Mouse (Mus musculus) thymus, adult 2 months (tissue): Measurements from ENCODE around the gene Cmc1.

Experiments used
- CTCF ChIP-seq: fragments of 200-500 bp; IDR thresholded peaks from 2 replicates; pipeline ENCODE4 v1.5.1; 2012; ENCODE audit warnings: mild to moderate bottlenecking, control low read depth, low read length, moderate library complexity, borderline replicate concordance; ENCODE audit not compliant: control insufficient read depth, poor library complexity, insufficient read depth; ENCODE audit errors: extremely low read depth
- POLR2A ChIP-seq: fragments of 200-500 bp; IDR thresholded peaks from 2 replicates; pipeline ENCODE4 v1.6.1; 2012; ENCODE audit warnings: mild to moderate bottlenecking, low read length, control low read depth, moderate library complexity; ENCODE audit not compliant: control insufficient read depth, poor library complexity, insufficient read depth; ENCODE audit errors: extremely low read depth

- TF ChIP-seq CTCF, result no peak
- TF ChIP-seq POLR2A, result no peak
Observed at GRCm38 (mm10) chr9:118073358-118073757, 76.6 kb downstream of the Cmc1 start.
